Mouse (Mus musculus): ENCODE measurements at regions not wholly inside any gene's neighbourhood (a gene's known extent, or its start where the extent isn't known, plus 50 kb on each side); places are given as distances from the start of the nearest gene placed in this dataset.

- DNase-seq (ENCODE audit: low read depth, low spot score) = peak; percentile 57
These were observed 979.5 kb upstream of the Car8 start for GRCm38 (mm10) chr4:9218380-9218779.

- no peak for DNase-seq (ENCODE audit: low read depth, low spot score)
These were observed 969.8 kb upstream of the Car8 start for GRCm38 (mm10) chr4:9208606-9209005.

GRCm38 (mm10) chr4:9200012-9200411, 961.2 kb upstream of the Car8 start:
- DNase-seq (ENCODE audit: low read depth, low spot score) = no peak

DNA sequence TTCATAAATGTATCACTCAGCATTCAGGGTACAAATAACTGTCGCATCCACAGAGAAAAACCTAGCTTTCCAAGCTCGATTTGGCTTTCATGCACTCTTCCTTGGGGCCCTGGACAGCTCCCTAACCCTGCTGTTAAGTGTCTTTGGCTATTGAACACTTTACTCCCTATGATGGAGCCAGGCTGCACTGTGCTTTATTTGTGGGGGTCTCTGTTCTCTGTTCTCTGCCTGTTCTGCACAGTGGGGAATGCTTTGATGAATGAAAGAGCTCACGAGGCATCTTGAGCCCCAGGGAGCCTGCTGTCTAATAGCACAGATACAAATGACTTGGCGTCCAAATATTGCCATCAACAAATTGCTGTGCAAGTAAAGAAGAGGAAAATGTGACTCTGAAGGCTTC, 957.6 kb upstream of the Car8 start:
- DNase-seq (ENCODE audit: low read depth, low spot score) = no peak

DNA sequence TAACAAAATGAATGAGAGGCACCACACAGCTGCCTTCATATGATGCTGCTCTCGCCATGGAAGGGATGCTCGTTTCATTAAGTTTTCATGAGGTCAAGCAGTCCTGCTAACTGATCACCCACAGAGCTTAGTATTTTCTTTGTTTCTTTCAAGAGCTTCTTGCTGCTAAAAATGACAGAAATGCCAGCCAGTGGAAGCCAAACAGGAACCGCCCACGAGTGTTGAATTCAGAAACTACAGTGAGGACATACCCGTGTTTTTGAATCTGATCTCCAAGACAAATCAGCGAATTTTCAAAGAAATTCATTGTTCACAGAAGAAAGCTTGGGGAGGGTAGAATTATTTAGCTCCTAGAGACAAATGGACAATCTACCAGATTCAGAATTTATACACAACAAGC, 954.3 kb upstream of the Car8 start:
- peak; percentile 53 for DNase-seq (ENCODE audit: low read depth, low spot score)

- DNase-seq (ENCODE audit: low read depth, low spot score) = peak; percentile 76
These were observed 946.5 kb upstream of the Car8 start for GRCm38 (mm10) chr4:9185156-9185875.

- peak; percentile 37 for DNase-seq (ENCODE audit: low read depth, low spot score)
These were observed 945.7 kb upstream of the Car8 start for GRCm38 (mm10) chr4:9184451-9185121.

DNA sequence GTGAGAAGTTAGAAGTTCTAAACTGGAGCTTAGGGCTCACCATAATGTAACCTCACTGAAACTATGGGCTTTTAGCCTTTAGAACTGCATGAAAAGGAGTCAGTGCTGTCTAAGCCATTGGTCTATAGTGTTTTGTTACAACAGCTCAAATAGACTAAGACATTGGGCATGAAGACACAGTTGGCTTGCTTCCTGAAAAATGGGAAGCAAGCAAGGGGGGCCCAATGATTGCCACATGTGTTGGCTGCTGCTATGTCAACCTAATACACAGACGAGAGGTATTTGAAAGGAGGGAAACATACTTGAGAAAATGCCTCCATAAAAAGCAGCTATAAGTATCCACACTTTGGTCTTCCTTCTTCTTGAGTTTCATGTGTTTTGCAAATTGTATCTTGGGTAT, 935.5 kb upstream of the Car8 start:
- DNase-seq (ENCODE audit: low read depth, low spot score) = no peak

- DNase-seq (ENCODE audit: low read depth, low spot score) = no peak
These were observed 923.5 kb upstream of the Car8 start for GRCm38 (mm10) chr4:9162374-9162773.

DNA sequence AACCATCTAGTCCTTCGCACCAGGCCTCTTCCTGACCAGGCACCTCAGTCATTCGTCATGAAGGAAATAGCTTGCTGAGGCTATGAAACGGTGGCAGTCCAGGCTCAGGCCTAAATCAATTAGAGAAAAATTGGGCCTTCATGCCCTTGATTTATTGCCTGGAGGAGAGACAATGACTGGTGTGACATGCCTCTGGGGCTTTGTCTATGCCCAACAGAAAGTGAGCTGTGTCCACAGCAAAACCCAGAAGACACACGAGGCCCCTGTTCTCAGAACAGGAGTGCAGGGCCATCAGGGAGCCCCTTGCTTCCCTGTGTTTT, 922.9 kb upstream of the Car8 start:
- no peak for DNase-seq (ENCODE audit: low read depth, low spot score)

GRCm38 (mm10) chr4:9161068-9161813, 922.4 kb upstream of the Car8 start:
- DNase-seq (ENCODE audit: low read depth, low spot score) = peak; percentile 26

DNA sequence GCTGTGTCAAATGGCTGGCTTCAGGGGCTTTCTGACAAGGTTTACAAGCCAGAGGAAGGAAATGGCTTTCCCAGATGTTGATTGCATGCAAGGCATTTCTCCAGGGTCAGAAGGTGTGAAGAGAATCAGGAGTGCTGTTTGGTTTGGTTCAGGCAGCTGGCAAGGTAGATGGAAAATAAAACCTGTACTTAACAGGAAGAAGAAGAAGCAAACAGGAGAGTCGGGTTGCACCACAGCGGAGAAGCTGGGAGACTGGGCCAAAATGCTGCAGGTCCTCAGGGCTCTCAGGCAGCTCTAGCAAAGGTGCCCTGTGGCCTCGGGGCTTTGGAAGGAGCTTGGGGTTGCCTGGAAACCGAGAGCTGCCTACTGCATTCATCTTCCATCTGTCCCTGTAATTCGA, 908.9 kb upstream of the Car8 start:
- peak; percentile 36 for DNase-seq (ENCODE audit: low read depth, low spot score)

- DNase-seq (ENCODE audit: low read depth, low spot score) = no peak
These were observed 905.7 kb upstream of the Car8 start for GRCm38 (mm10) chr4:9144226-9145215.

- DNase-seq (ENCODE audit: low read depth, low spot score) = no peak
These were observed 904.2 kb upstream of the Car8 start for GRCm38 (mm10) chr4:9143087-9143486.

- DNase-seq (ENCODE audit: low read depth, low spot score) = no peak
These were observed 903.3 kb upstream of the Car8 start for GRCm38 (mm10) chr4:9141946-9142683.

DNA sequence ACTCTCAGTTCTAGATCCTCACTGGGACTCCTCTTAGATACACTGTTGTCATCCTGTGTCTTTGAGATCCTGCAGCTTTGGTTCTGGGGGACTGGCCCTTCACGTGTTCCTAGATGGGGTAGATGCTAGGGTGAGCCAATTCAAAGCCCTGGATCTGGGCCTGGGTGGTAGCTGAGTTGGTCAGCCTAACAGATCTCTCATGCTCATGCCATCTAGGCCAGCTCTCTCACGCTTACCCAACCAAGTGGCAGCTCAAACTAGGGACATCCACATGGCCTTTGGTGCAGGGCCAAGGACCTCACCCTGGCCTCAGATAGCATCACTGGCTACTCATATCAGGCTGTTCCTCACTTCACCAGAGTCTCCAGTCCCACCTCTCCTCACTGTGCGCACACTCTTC, 901.9 kb upstream of the Car8 start:
- no peak for DNase-seq (ENCODE audit: low read depth, low spot score)

DNA sequence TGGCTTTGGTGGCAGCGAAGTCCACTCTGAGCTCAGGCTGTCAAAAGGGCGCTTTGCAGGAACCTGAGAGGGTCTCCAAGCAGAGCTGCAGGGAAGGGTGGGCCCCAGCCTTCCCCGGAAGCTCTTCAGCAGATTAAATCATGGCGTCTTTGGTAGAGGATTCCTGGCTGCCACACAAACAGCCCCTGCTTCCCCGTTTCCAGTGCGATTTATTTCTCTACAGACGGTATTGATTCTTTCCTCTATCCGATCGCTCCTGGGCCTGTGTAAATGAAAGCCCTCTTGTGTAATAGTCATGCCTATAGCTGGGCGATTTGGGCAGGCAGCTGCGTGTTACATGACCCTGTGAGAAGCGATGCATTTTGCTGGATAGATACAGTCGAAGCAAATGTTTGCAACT, 897.8 kb upstream of the Car8 start:
- no peak for DNase-seq (ENCODE audit: low read depth, low spot score)

DNA sequence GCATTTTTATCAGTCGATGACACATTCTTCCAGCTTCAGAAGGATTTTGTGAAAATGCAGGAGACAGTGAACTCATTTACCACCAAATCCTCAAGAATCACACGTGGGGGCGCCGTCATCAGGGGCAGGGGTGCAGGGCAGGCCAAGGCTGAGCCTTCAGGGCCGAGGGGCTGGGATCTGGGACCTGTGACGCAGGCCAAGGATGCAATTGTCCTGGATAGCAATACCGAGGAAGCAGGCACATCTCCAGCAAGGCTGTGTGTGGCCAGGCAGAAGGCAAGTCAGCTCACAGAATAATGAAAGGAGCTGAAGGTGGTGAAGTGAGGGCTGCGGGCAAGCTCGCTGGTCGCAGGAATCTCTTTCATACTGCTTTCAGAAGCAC, 897.3 kb upstream of the Car8 start:
- peak; percentile 91 for DNase-seq (ENCODE audit: low read depth, low spot score)

DNA sequence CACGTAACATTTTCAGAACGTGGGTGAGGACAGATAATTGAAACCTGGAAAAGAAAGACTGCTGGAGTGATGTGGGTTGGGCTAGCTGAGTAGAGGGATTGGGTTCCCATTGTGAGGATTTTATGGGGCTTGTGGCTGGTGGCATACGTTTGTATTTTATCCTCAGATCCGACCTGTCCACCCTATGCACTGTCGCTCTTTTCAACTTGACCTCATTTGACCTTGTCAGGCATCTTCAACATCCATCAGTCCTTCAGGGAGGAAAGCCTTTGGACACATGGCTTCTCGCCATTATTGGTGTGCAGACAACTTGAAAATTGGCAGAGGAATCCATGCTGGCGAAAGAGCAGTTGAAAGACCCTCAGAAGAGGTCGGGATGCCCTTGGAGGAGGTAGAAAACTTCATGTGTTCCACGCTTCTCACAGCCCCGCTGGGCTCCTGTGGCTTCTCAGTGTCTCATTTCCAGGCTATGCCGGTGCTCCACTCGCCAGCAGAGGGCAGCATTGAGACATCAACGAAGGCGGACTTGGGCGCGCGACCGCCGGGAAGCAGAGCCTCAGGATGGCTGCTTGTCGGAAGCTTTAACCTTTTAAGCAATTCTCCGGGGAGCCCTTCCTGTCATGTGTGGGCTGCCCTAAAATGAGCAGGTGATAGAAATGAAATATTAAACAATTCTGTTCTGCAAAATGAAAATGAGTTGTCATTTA, 896.8 kb upstream of the Car8 start:
- DNase-seq (ENCODE audit: low read depth, low spot score) = peak; percentile 97

DNA sequence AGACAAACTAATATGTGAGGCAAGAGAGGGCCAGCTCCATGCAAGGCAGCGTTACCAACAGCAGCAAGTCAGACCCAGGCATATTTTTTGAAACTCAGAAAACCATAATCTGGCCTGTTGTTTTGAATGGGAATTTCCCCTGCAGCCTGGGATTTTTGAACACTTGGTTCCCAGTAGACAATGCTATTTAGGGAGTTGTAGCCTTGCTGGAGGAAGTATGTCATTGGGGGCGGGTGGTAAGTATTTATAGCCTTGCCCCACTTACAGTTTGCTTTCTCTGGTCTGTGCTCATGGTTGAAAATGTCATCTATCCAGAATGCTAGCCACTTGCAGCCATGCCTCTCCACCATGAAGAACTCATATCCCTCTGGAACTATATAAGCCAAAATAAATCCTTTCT, 894.9 kb upstream of the Car8 start:
- peak; percentile 84 for DNase-seq (ENCODE audit: low read depth, low spot score)
